Mouse (Mus musculus) thymus, postnatal 4 days (tissue): ENCODE measurements around the gene Psmb3.
A peak's percentile ranks its signal among the peaks of the same experiment; 100 is the strongest.

Experiments used
- DNase-seq: peaks from one replicate; pipeline ENCODE4 v3.0.0; 2021

Psmb3 gene

DNA sequence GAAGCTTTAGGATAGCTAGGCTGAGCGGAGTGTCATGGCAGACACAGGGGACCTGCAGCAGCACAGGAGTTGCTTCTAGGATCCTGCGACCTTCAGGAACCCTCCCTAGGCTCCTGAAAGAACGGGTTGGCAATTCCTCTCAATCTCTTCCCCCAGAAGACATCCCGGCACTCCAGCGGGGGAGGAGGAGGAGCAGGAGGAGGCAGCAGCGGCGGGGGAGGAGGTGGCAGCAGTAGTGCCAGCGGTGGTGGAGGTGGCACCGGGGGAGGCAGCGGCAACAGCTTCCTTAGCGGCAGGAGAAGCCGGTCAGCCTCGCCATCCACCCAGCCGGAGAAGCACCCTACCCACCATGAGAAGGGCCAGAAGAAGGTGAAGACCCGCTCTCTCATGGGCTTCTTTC is 33.9 kb upstream of the Psmb3 start:
- DNase-seq: no peak

- DNase-seq: no peak
Observed at GRCm38 (mm10) chr11:97669829-97670228, 33.4 kb upstream of the Psmb3 start.

DNA sequence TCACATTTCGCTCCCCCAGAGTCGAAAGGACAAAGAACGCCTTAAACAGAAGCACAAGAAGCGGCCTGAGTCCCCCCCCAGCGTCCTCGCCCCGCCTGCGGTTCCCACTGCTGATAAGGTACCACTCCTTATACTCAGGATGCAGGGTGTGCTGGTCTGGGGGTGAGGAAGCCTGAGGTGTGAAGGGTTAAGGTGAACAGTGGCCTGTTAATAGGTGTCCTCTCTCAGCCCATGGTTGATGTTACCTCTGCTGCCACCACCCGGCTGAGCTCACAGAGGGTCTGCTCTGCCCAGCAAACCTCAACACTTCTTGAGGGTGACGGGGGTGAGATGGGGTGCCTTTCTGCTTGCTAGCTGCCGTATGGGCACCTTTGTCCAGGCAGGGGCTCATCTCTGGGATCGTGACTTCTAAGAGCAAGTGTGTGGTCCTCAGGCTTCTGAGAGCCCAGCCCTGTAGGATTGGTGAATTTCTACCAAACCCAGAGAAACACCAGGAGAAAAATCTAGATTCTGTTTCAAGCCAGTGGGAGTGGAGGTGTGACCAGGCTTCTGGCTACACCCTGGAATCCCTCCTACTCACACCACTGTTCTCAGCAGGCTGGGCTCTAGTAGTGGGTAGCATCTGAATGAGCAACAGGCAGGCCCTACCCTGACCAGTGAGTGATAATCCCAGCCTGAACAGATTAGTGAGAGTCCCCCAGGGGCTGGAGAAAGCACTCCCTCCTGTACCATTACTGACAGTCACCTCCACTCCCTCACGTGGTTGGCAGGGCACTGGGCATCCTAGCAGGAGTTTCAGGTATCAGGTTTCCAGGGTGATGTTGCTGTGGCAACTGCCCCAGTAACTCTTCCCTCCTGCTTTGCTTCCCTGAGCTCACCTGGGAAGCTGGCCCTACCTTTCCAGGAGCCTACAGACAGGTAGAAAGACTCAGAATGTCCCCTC is 32.7 kb upstream of the Psmb3 start:
- DNase-seq: no peak

GRCm38 (mm10) chr11:97671177-97671527 is 32.0 kb upstream of the Psmb3 start:
- no peak for DNase-seq

- no peak for DNase-seq
Observed at GRCm38 (mm10) chr11:97673148-97673547, 30.1 kb upstream of the Psmb3 start.

DNA sequence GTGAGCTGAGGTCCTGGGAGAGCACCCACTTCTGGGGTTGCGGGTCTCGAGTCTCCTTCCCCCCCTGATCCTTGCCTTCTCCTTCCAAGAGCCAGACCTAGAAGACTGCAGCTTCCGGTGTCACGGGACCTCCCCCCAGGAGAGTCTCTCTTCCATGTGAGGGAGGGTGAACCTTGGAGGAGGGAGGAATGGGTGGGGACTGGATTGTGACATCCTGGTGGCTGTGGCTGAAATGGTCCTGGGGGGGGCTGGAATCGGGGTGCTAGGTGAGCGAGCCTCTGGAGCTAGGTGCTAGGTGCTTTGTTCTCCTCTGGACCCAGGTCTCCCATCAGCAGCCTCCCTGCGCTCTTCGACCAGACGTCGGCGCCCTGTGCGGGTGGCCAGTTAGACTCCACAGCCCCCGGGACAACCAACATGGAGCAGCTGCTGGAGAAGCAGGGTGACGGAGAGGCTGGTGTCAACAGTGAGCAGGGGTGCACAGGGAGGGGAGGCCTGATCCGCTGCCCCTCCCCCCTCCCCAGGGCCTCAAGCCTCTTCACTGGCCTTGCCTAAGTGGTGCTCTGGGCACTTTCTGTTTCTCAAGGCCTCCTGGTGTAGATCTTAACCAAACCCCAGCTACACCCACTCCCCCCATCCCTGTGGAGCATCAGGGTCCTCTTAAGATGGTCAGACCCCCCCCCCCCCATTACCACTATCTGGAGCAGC is 27.0 kb upstream of the Psmb3 start:
- no peak for DNase-seq

DNA sequence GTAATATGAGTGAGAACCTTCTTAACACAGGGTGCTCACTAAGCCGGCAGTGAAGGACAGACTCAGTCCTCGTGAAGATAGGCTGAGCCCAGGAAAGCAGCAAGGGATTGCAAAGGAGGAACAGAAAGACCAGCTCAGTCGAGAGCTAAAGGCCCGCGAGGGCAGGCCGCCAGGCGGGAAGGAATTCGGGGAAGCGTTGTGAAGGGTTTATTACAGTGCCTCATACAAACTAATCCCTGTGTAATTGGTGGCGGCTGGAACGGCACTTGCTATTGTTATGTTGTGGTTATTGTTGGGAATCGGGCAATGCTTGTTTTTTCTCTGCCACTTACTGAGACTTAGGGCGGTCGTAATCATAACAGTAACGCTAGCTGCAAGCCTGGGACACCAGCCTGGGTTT is 25.8 kb upstream of the Psmb3 start:
- DNase-seq: no peak

DNA sequence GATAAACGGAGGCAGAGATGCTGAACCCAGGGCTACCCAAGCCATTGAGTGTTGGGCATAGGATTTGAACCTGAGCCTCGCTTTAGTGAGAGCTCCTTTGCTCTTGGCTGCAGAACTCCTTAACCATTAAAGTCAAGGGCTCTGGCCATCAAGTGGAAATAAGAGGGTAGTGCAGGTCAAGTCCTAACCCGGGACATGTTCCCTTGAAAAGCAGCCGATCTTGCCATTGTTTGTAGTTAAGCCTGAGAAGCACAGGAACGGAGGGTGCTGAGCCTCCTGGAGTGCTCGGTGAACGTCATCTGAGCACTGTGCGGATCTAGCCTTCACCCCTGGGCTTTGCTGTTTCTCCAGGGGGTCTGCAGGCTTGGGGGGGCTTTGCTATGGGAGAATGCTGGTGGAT is 25.4 kb upstream of the Psmb3 start:
- DNase-seq: no peak

DNA sequence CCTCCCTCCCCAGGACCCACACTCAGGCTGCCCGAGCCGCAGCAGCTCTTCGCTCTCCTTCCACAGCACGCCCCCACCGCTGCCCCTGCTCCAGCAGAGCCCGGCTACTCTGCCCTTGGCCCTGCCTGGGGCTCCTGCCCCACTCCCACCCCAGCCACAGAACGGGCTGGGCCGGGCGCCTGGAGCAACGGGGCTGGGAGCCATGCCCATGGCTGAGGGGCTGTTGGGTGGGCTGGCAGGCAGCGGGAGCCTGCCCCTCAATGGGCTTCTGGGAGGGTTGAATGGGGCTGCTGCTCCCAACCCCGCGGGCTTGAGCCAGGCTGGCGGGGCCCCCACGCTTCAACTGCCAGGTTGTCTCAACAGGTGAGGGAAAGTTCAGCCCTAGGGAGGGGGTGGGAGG is 24.9 kb upstream of the Psmb3 start:
- DNase-seq: no peak

DNA sequence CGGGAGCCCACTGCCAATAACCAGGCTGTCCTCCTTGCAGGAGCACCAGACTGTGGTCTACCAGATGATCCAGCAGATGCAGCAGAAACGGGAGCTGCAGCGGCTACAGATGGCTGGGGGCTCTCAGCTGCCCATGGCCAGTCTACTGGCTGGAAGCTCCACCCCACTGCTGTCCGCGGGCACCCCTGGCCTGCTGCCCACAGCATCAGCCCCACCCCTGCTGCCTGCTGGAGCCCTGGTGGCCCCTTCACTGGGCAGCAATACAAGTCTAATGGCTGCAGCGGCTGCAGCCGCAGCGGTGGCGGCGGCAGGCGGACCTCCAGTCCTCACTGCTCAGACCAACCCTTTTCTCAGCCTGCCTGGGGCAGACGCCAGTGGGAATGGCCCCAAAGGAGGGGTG is 22.8 kb upstream of the Psmb3 start:
- DNase-seq: no peak

DNA sequence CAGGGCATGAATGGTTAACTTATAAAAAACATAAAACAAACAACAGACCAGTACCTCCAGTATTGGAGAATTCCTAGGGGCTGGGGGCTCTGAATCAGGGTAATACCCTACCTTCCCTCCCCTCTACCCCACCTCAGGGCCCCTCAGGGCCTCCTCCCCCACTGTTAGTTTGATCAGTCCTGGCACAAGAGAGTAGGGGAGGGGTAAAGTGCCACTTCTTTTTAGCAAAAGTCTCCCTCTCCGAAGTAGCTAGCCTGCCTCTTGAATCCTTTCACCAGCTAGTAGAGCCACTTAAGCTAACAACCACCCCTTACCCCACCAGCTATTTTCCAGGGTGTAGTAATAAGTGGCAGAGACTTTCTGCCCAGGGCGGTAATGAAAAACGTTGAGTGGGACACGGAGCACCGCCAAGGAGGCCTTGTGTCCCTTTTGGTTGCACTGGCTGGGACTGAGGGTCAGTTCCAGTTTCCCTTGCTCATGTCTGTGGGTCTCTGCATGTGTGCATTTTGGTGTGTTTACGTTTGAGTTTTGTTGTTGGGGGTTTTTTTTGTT is 20.6 kb upstream of the Psmb3 start:
- DNase-seq: no peak

DNA sequence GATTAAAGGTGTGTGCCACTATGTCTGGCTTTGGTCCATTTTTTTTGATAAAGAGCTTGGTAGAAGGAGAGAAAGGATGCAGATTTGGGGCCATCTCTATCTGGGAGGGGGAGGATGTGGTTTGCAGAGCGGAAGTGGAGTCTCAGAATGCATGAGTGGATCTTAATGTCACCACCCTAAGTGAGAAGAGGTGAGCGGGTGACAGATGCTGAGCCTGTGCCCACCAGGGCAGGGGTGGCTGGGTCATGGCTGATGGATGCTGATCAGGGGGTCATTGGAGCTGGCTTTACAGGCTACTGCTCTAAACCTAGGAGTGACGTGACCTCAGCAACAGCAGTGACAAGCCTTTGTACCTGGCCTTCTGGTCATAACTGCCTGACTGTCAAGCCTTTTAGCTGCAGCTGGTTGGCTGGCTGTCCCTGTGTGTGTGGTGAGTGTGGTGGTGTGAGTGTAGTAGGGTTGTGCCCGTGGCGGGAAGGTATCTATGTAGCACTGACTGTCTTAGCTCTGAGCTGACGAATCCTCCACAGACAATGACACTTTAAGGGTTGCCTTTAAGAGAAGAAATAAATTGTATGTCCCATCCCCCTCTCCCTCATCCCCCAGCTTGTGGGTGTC is 19.0 kb upstream of the Psmb3 start:
- DNase-seq: peak; percentile 64

GRCm38 (mm10) chr11:97684766-97685165 is 18.4 kb upstream of the Psmb3 start:
- no peak for DNase-seq

DNA sequence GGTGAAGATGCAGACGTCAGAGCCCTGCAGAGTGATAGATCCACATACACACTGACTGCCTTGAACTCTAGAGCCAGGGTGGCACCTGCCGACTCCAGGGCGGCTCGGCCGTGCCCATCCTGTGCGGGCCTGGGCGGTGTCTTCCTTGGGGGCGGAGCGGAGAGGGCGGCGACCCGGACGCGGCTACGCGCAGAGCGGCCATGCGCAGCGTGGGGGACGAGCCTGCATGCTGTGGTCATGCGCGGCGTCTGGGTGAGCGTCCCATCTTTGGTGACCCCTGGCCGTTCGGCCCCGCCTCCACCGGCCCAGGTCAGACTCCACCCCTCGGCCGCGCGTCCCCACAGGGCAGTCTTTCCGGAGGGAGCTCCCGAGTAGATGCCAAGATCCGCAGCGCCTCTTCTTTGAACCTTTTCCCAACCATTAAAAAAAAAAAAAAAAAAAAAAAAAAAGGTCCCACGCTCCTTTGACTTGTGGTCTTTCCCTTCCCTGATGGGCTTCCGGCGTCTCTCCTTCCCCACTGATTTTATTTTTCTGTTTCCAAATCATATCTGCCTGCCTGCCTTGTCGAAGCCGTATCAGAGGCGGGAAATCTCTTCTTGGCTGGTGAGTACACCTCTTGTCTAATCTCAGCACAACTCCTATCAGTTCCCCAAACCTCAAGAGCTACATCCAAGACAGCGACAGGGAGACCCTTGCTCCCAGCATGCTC is 17.4 kb upstream of the Psmb3 start, which contains the start of gene Cisd3:
Cisd3 (plus strand) TSS at position 214 of the 709 bp plus-strand sequence.
- peak; percentile 85 for DNase-seq

DNA sequence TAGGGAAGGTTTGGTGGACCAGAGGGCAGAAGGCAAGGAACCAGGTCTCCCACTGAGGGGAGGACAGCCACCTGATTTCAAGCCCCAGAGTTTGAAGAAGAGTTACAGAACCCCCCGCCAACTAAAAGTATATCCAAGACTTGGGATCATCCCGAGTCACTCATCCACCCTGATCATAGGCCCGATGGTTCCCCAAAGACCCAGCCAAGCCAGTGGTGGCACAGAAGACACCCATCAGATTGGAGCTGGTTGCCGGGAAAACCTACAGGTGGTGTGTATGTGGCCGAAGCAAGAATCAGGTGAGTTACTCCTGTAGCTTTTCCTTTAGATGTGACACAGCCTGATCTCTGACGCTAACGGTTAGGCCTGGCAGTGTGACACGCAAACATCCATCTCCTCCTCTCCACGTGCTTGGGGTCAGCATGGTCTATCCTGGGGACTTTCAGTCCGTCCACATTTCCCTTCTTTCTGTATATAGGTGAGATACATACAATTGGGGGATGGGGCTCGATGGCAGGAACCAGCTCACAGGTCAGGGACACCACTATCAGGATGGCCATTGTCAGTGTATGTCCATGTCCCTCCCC is 16.8 kb upstream of the Psmb3 start:
- DNase-seq: no peak

DNA sequence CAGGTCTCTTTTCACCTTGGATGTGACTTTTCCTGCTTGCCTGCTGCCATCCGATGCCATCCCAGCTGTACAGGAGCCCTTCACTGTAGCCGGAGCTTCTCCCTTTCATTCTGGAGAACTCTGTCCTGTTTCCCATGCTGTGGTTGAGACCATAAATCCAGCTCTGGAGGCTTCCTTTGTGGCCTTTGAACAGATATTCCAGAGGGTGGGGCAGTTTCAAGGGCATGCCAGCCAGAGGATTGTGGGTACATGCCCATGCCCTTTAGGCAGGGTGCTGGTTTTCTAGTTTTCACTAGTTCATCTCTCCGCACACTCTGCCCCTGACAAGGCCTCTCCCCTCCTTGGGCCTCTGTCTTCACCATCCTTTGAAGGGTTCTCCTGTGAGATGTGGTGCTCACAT is 16.1 kb upstream of the Psmb3 start:
- no peak for DNase-seq

DNA sequence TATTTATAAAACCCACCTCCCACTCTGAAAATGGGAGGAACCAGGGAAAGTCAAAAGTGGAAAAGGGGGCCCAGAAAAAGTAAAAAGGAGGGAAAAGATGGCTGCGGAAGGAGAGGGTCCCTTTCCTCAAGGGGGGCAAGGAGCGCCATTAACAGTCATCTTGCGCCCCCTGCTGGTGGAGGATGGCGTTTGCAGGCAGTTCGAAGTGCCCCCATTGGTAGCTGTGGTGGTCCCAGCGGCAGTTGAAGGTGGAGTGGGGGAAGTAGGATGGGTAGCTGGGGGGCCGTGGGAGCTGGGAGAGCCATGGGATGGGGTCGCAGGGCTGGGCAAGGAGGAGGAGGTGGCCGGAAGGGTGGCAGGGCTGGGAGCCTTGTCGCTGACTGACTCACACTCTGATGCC is 13.3 kb upstream of the Psmb3 start:
- DNase-seq: peak; percentile 93

- no peak for DNase-seq
Observed at GRCm38 (mm10) chr11:97694435-97694834, 8.8 kb upstream of the Psmb3 start.

DNA sequence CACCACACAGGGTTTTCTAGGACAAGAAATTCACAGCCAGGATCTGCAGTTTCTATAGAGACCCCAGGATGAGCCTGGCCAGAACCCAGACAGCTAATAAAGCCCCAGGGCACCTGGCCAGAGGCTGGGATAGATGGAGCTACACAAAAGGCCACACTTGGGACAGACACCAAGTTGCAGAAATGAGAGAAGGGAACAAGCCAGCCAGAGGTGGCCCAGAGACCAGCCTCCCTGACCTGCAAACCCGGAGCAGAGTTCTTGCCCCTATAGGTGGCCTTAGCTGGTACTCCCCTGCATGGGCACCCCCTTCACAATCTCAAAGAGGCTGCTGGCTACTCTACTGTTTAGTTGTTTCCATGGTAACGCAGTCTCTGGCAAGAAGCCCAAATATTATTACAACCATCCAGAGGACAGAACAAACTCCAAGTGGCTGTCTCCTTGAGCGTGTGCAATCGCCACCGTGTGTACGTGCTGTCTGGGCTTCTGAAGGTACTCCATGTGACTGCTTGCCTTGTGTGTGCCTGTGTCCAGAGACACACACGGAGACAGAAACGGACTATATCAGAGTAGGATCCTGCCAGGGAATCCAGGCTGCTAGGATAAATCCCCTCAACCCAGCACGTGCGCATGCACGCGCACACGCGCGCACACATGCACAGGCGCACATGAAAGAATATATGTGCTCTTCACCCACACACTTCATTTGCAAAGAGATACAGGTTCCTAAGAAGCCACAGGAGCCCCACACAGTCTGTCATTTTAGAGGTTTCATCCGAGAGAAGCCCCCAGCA is 8.1 kb upstream of the Psmb3 start:
- no peak for DNase-seq

DNA sequence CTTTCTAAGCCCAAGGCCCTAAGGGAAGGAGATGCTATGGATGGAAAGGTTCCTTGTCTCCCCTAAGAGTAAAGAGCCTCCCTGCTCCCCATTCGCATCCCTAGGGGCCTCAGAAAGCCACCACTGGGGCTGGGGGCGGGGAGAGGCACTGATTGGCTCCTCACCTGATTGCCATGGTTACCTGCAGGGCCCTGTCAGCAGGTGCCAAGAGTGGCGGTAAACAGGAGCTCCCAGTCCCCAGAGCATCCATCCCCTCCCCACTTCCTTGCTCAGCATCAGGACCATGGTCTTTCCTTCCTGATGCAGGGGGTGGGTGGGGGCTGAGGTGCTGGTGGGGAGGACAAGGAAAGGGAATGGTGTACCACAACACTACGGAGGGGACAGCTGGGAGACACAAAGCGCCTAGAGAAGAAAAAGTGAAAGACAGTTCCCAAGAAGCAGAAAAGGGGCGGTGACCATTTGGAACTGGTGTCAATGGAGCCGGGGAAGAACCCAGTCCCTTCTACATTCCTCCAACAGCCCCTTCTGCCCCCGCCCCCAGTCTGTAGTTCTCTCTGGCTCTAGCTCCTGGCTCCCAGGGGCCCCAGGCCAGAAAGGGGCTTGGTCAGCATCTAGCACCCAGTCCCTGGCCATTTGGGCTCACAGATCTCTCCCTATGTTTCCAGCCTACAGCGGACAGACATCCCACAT is 7.3 kb upstream of the Psmb3 start:
- no peak for DNase-seq

- no peak for DNase-seq
Observed at GRCm38 (mm10) chr11:97696669-97697068, 6.5 kb upstream of the Psmb3 start.
